Mouse (Mus musculus): ENCODE measurements around the gene Grtp1.

Grtp1 gene

DNA sequence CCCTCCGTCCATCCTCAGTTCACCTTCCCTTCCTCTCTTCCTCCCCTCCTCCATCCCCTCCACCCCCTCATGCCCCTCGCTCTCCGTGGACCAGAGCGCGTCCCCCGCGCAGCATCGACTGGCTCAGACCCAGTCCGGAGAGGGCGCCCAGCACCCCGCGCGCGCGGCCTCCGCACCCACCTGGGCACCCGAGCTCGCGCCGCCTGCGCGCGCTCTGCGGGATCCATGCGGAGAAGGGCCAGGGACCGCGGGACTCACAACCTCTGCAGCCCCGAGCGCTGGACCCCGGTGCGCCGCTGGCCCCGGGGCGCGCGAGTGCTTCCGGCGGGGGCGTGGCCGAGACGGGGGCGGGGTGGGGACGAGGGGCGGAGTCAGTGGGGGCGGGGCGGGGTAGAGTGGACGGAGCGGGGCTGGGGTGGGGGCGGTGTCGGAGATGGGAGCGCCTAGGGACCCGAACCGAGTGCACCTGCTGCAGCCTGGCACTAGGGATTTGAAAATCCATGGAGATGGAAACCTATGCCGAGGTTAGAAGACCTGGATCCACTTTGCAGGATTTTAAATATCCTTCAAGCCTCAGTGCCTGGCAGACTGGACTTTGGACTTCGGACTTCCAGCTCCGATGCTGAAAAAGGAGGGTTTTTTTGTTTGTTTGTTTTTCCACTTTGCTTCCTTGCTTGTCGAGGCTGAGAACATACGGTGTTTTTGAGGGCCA lies at the start of gene Grtp1:
Gene Grtp1, minus strand, starts transcription at position 320 of the 712 bp plus-strand sequence.
- peak; percentile 82 to 87 for DNase-seq

DNA sequence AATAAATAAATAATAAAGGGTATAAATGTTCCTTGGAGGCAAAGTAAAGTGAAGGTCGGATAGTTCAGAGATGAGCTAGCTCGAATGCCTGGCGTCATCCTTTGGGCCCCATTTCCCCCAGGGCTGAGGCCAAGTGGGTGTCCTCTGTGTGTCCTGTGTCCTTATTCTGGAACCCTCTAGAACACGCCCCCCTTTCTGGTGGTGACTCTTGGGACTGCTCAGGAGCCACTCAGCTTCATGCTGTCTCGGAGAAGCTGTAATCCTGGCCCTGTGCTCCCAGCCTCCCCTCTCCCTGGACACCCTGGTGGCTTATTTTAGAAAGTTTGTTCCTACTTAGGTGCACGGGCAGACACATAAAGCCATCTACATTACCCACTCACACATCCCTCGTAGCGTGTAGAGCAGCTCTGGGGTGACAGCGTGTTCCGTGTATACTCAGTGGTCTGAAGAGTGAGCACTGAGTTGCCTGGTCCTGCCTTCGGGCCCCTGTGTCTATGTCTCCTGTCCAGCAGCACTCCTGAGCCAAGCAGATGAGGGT lies 44.0 kb upstream of the Grtp1 start:
- DNase-seq: no peak

DNA sequence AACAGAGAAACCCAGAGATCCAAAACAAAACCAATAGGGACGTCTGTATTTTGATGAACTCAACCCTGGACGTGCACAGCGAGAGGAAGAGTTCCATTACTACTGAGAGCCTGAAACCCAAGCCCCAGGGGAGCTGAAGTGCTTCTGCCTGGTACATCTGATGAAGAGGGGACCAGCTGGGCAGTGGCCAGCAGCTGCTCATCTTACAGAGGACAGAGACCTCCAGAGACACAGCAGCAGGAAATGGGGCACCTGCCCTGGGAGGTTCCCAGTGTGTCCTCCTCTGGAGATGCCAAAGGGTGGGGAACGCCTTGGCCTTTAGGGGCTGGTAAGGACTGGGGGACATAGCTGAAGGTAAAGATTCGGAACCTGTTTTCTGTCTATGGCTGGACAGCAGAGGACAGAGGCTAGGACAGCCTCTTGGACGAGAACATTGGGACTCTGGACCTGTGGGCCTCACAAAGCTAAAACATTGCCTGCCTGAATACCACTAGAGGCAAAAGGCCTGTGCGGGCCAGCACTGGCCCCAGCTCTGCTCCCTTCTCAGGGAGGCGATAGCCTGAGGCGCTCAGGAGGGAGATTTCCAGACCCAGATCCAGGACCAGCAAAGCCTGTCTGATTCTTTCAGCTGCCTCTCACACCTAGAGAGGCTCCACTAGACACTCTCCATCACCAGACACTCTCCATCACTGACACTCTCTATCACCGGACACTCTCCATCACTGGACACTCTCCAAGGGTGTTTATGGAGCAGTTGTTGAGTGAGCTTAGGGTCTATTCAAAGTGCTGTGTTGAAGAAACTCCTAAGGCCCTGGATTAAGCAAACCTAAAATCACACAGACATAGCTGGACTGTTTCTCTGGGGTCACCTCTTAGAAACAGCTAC lies 42.8 kb upstream of the Grtp1 start:
- DNase-seq: no peak

DNA sequence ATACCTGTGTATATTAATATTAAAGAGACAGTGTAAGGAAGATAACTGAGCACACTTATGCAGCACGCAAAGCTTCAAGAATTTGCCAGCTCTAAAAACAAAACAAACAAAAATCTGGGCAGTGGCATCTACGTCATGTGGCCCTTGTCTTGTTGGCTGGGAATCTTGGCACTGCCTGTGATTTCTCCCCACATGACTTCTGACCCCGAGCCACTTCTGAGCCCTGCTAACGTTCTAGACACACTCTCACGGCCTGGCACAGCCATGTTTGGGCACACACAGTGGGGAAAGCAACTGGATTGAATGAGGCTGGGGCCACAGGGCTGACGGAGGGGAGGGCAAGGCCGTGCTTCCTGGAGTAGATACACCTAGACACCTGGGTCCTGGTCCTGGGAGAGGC lies 40.3 kb upstream of the Grtp1 start:
- DNase-seq: no peak

DNA sequence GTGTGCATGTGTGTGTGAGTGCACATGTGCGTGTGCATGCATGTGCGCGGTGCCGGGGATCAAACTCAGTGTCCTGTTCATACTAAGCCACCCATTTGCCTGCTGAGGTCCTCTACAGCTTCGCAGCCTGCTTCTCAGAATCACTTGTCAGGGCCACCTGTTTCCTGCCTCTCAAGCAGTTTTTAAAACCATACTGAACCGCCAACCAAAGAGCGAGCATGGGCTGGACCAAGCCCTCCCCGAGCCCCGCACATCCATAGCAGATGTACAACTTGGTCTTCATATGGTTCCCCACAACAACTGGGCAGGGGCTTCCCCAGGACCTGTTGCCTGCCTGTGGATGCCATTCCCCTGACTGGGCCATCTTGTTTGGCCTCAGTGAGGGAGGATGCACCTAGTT lies 39.6 kb upstream of the Grtp1 start:
- no peak for DNase-seq

DNA sequence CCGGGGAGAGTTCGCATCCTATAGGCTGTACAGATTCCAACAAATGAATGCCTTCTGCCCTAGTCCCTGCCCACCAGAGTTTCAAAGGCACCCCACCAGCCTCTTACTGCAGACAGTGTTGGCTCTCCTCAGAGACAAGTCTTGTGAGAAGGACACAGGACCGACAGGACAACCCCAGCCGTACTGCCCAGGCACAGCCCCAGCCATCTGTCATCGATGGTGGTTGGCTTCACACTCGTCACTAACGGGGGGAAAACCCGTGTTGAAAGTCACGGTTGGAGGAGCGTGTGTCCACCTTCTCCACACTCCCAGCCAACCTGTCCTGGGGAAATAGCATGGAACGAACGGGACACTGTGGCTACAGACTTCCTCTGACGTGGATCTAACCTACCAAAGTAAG lies 34.4 kb upstream of the Grtp1 start:
- DNase-seq: no peak

DNA sequence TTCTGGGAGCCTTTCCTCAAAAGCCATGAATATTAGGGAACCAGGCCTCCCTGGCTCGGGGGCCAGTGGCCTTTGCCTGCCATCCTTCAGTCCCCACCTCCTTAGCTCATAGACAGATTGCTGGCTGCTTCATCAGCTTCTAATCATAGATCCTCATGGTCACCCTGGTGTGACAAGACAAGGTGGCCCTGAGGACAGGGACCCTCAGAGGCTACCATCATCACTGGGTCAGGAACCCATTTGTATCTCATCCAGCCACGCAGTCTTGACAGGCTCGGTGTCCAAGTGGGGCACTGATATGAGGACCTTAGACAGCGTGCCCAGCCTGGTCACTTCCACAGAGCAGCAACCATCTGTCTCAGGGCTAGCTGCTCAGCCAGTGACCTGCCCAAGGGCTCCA lies 30.1 kb upstream of the Grtp1 start:
- no peak for DNase-seq

DNA sequence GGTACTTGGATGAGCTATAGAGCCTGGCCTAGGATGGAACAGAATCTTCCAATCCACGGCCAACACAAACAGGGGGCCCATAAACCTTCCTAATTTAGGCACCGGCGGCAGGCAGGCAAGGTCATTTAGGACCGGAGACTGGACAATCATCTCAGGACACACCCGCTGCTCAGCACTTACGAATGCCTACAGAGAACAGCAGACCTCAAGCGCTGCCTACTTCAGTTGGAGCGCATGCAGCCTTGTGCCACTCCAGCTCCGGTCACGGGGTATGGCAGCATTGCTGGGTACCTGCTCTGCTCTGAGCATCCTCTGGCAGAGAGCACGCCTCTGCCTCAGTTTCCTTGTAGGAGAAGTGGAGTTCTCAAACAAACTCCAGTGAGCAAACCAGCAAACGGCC lies 29.4 kb upstream of the Grtp1 start:
- no peak for DNase-seq

DNA sequence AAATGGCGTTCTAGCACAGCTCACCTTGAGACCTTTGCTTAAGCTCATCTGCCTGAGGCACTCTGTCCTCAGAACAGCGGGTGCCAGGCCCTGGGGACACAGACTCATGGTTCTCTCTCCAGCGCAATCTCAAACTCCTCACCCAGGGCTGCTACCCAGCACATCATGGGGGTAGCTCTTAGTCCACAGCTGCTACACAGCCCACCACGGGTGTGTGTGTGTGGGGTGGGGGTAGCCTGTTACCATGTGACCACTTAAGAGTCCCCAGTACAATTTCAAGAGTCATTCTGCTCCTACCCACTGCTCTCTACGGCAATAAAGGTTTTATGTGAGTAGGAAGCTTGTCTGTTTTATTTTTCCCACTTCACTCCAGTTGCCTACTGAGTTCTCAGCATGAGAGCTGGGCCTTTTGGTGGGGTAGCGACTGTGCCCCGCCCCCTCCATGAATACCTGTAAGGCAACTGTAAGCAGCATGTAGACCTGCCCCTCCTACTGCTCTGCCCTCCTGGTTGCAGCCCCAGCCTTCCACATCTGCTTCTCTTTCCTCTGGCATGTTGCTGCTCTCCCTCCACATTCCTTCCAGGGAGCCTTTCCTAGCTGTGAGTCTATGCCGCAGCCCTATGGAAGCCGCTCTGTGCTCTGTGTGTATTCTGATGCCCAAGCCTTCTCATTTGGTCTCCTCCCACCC lies 28.6 kb upstream of the Grtp1 start:
- DNase-seq: no peak

DNA sequence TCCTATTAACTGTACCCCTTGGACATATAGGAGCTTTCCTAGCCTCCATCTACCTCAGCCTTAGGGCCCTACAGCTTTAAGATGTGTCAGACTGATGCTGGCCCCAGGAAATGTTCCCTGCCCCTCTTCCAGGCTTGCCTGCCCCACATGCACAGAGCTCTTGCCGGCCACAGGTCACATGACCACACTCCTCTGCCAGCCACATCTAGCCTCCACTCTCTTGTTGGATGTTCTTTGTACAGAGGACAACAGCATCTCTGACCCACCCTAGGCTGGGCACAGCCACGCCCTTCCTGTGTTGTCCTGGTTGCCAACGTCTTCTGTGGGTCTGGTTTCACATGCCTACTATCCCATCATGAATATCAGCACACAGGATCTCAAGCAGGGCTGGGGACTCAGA lies 26.8 kb upstream of the Grtp1 start:
- DNase-seq: no peak

DNA sequence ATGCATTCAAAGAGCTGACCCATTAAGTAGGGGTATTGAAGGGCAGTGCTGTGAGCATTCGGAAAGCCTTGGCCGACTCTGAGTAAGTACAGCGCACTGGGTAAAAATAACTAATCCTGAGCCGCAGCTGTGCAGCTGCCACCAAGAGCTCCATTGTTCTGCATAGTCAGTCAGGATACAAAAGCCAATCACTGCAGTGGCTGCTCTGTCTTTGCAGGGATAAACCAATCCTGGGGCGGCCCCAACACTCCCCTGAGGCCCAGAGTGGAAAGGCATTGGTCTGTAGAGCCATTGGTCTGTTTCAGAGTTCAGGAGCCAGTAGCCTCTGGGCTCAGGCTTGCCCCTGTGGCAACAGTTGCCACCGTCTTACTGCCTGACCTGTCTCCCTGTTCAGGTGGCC lies 25.9 kb upstream of the Grtp1 start:
- no peak for DNase-seq

DNA sequence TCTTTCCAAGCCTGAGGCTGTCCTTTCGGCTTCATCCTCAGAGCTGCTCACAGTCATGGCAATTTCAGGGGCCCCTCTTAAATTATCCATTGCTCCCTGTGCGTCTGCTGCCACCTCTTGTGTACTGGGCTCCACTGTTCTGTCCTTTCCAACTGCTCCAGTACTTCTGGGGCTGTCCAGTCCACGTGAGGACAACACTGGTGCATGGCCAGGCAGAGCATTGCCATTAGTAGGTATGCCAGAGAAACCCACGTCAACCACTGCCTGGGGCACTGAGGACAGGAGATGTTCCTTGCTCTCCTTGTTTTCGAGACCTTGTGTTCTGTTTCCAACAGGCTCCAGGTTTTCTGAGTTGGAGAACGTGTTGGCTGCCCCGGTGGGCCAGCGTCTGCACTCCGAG lies 24.0 kb upstream of the Grtp1 start:
- no peak for DNase-seq

DNA sequence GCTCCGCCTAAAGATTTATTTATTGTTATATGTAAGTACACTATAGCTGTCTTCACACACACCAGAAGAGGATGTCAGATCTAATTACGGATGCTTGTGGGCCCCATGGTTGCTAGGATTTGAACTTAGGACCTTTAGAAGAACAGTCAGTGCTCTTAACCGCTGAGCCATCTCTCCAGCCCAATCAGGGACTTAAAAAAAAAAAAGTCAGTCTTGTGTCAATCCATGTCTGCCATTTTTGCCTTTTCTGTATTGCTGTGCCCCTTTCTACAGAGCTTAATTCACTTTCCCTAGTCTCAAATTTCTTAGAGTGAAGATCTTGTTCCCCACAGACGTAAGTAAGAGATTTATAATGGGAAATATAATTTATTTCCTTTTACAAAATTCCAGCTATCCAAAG lies 18.0 kb upstream of the Grtp1 start:
- no peak for DNase-seq

DNA sequence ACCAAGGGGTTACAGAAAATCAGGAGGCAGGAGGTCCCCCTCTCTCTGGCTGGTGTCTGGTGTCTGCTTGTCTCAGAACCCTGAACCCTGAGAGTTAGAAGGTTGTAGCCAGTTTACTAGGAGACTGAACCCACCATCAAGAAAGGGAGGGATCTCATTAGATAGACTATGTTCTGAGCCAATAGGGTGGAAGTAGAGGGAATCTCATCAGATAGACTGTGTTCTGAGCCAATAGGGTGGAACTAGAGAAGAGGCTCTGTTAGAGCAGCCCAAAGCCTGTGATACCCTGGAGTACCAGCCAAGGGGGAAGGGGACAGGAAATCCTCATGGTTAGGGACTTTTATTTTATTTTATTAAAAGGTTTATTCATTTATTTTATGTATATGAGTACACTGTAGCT lies 17.6 kb upstream of the Grtp1 start:
- DNase-seq: no peak

DNA sequence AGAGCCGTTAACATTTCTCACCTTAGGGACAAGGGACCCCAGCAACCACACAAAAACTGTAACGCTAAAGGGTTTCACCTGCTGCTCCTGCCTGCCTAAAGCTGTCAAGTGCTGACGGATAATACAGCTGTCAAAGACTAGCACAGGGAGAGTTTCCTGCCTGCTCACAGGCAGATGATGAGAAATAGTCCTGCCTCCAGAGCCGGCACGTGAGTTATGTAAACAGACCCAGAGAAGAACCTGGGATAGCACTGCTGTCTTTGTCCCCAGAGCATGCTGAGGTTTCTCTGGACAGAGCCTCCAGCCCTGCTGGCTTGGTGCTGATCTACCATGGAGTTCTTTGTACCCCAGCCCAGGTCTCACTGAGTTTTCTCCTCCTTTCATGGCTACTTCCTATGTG lies 16.7 kb upstream of the Grtp1 start:
- no peak for DNase-seq

DNA sequence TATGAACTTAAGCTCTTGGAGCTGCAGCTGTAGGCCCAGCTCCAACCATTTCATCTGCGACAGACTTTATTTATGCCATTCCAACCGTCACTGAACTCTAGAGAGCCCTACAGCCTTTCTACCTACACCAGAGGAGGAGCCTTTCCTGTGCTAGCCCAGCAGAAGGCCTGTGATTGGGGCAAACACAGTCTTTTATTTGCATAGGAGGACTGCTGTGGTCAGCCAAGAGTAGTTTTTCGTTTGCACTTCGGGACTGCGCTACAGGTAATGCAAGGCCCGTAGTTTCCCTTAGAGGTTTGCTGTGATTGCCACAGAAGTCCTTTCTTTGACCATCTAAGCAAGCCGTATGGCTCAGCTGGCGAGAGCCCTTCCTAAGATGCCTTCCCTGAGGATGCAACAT lies 16.0 kb upstream of the Grtp1 start:
- no peak for DNase-seq

DNA sequence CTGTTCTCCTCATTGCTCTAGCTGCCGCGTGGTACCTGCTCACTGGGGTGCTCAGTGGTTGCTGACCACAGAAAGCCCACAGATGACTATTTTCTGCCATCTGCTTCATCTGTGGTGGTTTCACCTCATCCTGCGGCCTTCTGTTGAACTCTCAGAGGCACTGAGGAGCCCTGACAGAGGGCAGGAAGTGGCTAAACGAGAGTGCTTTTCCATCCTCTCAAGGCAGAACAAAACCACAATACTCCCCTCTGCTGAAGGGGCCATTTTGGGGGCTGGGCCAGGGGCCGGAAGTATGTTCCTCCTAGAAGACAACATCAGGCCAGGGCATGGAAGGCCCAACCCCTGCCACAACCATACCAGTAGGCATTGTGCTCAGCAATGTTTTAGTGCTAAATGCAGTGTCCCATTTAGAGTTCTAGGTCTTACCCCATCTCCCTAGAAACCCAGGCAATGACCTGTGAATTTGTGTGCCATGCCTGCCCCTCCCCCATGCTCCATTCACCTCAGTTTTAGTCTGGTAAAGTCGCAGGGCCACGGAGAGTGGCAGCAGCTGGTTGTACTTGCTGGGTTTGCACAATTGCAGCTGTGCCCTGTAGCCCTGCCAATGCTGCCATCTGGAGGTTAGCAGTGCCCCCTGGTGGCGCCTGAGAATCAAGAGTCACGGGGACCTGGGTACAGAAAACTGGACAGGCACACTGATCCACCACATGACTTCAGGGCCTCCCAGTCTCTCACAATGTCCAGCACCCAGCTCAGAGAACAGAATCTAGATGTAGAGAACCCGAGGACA lies 13.3 kb upstream of the Grtp1 start:
- peak; percentile 91 to 93 for DNase-seq

DNA sequence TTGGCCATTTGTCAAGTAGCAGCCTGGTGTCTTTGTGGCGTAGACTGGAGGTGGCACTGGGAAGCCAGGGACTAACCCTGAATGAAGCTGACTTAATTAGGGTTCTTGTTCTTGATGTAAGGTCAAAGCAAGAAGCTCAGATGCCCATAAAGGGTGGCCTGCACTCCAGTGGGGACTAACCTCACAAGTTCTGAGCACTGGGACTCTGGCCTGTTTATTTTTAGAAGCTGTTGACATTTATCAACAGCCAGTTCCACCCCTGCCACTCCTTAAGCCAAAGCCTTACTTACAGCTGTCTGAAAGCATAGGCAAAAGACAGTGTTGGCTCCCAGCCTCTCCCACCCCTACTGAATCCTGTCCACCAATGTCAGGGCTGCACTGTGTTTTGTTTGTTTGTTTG lies 9.3 kb upstream of the Grtp1 start:
- DNase-seq: no peak

DNA sequence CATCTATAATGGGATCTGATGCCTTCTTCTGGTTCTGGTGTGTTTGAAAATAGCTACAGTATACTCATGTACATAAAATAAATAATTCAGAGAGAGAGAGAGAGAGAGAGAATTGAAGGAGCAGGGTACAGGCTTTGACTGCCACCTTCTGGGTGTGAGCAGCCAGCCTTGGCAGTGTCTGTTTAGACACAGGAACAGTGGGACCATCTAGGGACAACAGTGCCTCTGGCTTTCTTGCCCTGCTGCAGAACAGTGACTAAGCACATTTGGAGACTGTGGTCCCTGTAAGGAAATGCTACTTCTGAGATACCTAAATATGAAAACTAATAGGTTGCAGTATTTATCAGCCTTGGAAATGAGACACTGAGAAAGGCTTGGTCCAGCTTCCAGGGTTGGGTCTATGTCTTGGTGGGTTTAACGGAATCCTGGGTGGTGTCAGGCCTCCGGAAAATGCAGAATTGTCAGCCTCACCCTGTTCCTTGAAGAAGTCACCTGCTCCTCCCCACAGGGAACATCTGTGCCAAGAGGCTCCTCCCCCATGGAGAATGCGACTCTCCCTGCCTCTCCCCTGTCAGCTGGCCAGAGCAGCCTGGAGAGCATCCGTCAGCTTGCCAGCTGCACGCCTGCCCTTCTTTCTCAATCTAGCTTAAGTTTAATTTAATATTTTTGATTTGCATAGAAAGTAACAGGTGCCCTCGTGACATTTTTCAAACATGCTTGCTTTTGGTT lies 8.4 kb upstream of the Grtp1 start:
- peak in 1 of 2 experiments; percentile 25 for DNase-seq

DNA sequence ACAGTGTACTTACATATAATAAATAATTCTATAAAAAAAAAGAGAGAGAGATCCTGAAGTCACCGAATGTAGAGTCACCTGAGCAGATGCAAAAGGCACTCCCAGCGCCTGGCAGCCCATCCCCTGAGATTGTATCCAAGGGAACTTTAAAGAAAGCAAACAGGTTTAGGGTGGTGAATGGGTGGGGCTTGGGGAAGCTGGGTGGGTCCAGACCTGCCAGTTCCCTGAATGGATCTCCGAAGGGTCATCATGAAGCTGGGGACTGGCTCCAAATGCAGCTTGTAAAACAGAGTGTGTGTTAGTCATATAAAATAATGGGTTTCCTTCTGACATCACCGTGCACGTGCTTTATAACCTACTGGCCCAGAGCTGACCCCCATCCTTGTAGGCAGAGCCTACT lies 5.9 kb upstream of the Grtp1 start:
- no peak for DNase-seq

DNA sequence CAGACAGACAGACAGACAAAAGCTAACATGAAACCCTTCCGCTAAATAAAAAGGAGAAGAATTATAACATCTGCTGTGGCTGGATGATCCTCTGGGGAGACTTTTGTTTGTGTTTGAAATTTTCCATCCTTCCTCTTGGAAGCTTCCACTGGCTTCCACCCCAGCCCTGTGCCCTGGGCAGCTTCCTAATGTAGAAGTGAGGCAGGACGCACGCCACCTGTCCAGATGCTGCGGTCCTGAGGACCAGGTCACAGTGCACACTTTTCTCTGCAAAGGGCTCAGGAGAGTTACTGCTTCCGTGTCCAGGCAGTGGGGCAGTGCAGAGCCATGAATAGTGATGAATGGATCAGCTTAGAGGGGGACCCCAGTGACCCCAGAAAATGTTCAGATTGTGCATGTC lies 4.9 kb upstream of the Grtp1 start:
- DNase-seq: no peak

Measured in kidney, postnatal 4 days (tissue).